Mouse (Mus musculus) adrenal gland, adult 2 months (tissue): ENCODE results near the gene Cd300lg. TPM values are rescaled to one million over a fixed set of nuclear protein-coding genes. Genes with fewer than 3 reads are reported as not detected.

Experiments
- DNase-seq: peaks from one replicate; pipeline ENCODE4 v3.0.0; 2021
- polyA plus RNA-seq: library from polyadenylated mRNA; depleted of rRNA; stranded (reverse); fragments of >200 nt; gene quantifications from 2 replicates; pipeline ENCODE4 v1.2.3, GENCODE M21; 2012
- total RNA-seq, 2 experiments: library from RNA; stranded (reverse); gene quantifications; 2 replicates each; pipeline ENCODE4 v1.2.3; 2021

The Cd300lg gene
- total and polyA plus RNA-seq, 3 experiments, result 28.1 to 58.7 (median 44.3) TPM

DNA sequence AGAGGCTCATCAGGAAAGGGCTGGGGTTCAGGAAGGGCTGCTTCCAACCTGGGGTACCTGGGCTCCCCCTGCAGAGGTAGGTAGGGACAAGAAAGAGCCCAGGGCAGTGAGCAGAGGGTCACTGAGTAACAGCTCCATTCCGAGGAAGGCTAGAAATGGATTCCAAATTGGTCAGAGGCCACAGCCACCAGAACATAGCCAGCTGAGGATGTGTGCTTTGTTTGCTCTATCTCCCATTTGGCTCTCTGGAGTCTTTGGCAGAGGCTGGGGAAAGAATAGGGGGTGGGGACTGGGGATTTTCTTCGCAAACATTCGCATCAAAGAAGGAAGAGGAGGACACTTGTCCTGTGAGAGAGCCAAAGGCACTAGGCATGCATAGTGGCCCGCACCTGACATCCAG is 10.6 kb downstream of the Cd300lg start:
- DNase-seq, result peak; percentile 45

- DNase-seq, result no peak
Observed at GRCm38 (mm10) chr11:102052697-102053096, 11.4 kb downstream of the Cd300lg start.

- peak; percentile 43 for DNase-seq
Observed at GRCm38 (mm10) chr11:102053183-102053582, 11.9 kb downstream of the Cd300lg start.

DNA sequence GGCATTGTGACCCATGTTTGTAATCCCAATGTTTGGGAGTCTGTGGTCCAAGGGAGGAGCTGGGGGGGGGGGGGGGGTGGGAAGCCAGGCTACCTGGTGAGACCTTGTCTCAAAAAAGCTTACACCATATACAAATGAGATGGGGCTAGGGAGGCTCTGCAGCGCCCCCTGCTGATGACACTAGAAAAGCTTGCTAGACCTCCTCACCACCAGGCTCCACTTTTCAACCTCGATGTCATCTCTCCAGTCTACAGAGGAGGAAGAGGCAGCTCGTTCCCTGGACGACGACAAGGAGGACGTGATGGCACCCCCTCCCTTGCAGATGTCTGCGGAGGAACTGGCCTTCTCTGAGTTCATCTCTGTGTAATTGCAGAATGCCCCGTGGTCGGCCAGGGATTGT is 12.5 kb downstream of the Cd300lg start:
- DNase-seq, result no peak

GRCm38 (mm10) chr11:102061236-102061940 is 20.1 kb downstream of the Cd300lg start:
- DNase-seq, result peak; percentile 74

- no peak for DNase-seq
Observed at GRCm38 (mm10) chr11:102061941-102062473, 20.7 kb downstream of the Cd300lg start.

DNA sequence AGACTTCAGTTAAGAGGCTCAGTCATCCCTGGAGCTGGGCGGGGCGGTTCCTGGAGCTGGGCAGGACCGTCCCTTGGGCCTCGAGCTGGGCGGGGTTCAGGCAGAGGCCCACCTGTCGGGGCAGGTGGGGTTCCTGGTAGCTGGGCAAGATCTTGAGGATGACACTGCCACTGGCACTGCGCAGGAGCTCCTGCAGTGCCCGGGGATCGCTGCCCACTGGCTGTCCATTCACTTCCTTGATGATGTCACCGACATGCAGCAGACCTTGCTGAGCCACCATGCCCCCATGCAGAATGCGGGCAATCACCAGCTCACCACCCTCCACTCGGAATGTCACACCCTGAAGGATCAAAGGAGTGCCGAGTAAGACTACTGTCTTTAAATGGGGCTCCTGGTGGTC is 21.8 kb downstream of the Cd300lg start:
- DNase-seq, result no peak

- no peak for DNase-seq
Observed at GRCm38 (mm10) chr11:102068969-102069368, 27.7 kb downstream of the Cd300lg start.

DNA sequence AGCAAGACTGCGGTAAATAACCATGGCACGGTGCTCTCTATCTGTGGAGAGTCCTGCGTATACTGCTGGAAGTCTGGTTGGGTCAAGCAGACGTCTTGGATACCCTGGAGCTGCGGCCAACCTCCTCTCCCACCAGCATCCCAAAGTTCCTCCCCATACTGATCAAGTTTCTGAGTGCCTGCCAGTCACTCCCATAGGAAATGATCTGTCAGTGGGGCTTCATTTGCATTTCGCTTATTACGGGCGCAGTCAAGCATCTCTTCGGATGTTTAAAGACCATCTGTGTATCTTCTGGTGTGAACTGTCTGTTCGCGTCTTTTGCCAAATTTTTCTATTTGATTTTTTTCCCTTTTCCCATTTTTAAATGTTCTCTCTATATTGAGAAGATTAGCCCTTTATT is 28.3 kb downstream of the Cd300lg start:
- DNase-seq, result no peak

- no peak for DNase-seq
Observed at GRCm38 (mm10) chr11:102070426-102070825, 29.1 kb downstream of the Cd300lg start.

- no peak for DNase-seq
Observed at GRCm38 (mm10) chr11:102072729-102073128, 31.4 kb downstream of the Cd300lg start.

- DNase-seq, result no peak
Observed at GRCm38 (mm10) chr11:102073722-102074121, 32.4 kb downstream of the Cd300lg start.

DNA sequence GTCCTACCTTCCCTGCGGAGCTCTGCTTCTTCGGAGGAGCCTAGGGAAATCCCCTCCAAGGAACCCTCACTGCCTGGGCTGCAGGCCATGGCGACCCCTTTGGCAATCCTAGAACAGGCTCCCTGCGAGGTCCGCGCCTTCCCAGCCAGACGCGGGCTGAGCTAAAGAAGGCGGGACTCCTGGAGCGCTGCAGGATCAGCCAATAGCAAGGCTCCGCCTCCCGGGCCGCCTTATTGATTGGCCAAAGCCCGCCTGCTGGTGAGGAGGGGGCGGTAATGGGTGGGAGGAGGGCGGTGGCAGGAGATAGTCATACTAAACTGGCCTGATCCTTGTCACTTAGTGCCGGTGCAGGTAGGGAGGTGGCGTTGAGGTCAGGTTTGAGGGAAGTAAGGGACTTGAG is 41.0 kb downstream of the Cd300lg start:
- peak; percentile 85 for DNase-seq

- no peak for DNase-seq
Observed at GRCm38 (mm10) chr11:102083193-102083592, 41.9 kb downstream of the Cd300lg start.

- DNase-seq, result no peak
Observed at GRCm38 (mm10) chr11:102084159-102084558, 42.9 kb downstream of the Cd300lg start.

- no peak for DNase-seq
Observed at GRCm38 (mm10) chr11:102086331-102086730, 45.0 kb downstream of the Cd300lg start.

DNA sequence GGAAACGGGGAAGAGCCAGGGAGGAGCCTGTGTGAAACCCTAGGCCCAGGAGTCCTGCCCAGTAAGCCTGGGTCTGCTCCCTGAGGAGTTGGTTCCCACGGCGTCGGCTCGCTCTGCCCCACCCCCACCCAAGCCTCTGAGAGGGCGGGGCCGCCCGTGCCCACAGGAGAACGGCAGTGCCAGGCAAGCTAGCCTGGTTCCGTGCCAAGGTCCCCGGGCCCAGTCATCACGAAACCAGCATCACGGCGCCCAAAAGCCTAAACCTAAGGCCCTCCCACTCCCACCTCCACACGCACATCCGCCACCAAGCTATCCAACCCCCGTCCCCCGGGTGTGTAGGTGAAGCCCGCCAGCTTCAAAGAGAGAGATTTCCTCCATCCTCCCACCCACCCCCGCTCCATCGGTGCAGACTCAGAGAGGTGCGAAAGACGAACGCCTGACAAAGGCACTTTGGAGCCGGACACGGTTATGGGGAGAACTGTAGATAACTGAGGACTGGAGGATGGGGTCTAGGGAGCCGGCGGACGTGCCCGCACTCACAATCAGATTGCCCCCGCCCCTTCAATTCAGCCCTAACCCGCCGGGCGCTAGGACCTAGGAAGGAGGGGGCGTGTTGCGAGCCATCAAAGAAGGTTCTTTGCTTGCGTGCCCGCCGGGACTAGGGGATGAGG is 45.9 kb downstream of the Cd300lg start:
- peak; percentile 92 for DNase-seq

- DNase-seq, result peak; percentile 86
Observed at GRCm38 (mm10) chr11:102087931-102088898, 46.9 kb downstream of the Cd300lg start, which contains the start of gene Mpp2. Gene Mpp2, minus strand, starts transcription at chr11:102088515.

GRCm38 (mm10) chr11:102089088-102089808 is 47.9 kb downstream of the Cd300lg start:
- DNase-seq, result peak; percentile 77

DNA sequence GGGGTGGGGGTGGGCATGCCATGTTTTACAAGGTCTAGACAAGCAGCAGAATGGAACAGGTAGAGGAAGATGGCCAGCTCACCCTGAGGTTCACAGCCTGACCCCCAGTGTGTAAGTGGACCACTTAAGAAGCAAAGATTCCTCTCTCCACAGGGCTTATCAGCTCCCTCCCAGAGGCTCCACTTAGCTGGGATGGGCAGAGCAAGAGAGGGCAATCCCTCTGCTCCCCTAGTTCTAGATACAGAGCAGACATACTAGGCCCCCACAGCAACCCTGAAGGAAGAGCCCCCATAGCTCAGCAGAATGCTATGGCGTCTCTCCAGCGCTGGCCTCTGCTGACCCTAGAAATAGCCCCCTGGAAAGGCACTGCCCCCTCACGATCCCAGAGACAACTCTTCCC is 54.4 kb downstream of the Cd300lg start:
- DNase-seq, result no peak

DNA sequence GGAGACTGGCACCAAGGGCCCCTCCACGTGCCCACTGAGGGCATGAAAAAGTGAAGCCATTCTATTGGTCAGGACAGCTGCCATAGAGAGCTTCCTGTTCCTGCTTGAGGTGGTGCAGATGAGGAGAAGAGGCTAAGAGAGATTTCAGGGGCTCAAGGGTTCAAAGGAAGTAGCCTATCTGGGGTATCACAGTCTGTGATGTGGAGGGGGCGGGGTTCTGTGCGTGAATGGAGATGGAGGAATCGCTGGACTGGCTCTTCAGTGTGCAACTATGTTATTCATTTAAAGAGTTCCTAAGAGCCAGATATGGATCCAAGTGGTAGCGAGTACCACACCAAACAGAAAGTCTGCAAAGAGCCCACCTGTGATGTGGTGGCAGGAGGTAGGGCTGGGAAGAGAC is 55.1 kb downstream of the Cd300lg start:
- no peak for DNase-seq
